Mouse (Mus musculus): ENCODE data around the gene Hoxa9.

- TF ChIP-seq POLR2A (IDR thresholded peaks at IDR 0.05; ENCODE audit: borderline replicate concordance, low read depth, low read length) (no peak), CTCF (IDR thresholded peaks at IDR 0.05; ENCODE audit: low read depth, low read length) (no peak)
These were observed 39.7 kb downstream of the Hoxa9 start, which contains the start of gene Hoxa4 for GRCm38 (mm10) chr6:52190906-52191810.

All from bone marrow macrophage, adult 2 months (primary cell).